Mouse (Mus musculus) G1E-ER4 (cell line): ENCODE measurements around the gene Mnd1. TPM values are rescaled to one million over a fixed set of nuclear protein-coding genes. Genes with fewer than 3 reads are reported as not detected.

Experiments used
- GATA1 ChIP-seq: IDR thresholded peaks from one replicate; pipeline ENCODE4 v1.8.0; 2012; ENCODE audit warnings: low read length, inconsistent platforms
- polyA plus RNA-seq: library from polyadenylated mRNA; stranded (reverse); fragments of >175 nt; gene quantifications from 2 replicates; pipeline ENCODE4 v1.2.3, GENCODE M21; 2012

The Mnd1 gene
- polyA plus RNA-seq, 1 experiment: 1.8 TPM

DNA sequence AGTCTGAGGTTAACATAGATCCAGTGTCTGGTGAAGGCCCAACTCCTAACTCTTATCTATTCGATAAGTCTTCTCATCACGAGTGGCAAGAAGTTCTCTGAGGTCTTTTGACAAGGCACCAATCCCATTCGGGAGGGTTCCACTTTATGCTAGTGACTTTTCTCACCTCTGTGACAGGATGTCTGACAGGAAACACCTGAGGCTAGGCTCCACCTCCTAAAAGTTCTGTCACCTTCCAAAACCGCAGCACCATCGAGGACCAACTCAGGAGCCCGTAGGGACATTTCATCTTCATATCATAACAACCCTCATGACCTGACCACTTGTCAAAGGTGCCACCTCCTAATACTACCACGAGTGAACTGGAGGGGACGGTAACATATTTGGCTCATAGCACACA, 109.4 kb downstream of the Mnd1 start:
- TF ChIP-seq GATA1: no peak

DNA sequence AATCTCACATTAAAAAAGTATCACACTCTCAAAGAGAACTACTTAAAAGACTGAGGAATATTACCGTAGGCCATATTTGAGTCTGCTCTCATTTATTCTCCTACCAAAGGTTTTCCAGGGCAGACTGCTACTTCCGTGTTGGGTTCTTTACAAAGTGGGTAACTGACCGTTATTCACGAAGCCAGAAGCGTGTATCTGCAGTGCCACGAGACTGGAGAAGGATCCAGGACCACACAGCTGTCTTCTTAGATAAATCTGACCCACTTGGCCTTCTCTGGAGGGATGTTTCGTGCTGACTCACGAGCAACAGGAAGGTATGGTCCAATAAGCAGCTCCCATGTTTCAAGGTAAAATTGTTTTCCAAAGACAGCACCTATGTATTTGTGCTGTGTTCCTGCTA, 113.8 kb downstream of the Mnd1 start:
- TF ChIP-seq GATA1: peak; percentile 45

DNA sequence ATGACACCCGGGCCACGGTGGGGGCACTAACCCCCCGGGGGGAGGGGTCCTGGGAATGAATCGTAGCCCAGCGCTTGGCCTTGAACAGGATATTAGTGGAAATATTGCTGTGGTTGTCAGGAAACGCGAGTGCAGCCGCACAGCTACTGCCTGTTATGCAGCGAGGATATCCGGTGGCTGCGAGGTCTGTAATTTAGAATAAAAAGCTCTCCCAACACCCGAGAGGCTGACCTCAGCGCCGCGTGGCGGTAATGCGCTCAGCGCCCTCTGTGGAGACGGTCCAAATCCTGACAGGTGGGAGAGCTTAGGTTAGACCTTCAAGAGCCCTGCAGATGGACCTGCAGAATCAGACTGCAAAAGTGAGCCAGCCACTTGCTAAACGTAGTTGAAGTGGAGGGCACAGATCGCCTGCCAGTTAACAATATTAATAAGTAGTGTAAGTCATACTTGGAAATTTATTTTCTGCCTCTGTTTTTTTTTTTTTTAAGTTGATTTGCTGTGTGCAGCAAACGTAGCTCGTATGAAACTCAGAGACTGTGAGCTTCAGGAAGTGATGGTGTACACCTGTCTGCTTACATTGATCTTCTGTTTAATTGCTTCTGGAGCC, 115.0 kb downstream of the Mnd1 start:
- TF ChIP-seq GATA1: no peak

DNA sequence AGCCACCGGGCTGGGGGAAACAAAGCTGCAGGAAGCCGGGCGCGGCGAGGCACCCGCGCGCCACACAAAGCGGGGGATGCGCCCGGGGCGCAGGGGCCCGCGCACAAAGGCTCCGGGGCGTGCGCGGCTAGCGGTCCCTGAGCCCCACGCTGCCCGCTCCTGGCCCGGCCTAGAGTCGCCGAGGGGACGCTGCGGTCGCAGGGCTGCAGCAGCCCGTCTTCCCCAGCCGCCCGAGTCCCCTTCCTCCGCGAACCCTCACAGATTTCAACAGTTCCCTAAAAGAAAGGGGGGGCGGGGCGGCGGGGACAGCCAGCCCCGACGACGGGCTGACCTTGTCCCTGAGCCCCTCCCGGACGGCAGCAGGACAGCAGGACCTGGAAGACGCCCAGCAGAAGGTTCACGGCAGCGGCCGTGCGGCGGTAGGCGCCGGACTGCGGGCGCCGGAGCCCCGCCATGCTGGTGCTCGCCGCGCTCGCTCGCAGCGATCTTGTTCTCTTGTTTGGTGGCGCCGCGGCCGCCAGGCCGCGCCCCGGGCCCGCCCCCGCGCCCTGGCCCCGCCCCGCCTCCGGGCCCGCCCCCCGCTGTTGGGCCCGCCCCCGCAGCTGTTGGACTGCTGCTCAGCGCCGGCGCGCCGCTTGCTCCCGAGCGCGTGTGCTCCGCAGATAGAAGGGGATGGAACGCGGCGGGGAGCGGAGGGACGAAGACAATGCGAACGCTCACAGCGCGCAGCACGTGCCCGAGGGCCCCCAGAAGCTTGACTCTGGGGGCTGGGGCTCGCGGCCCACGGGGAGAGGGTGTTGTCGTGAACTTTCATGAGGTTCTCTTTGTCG, 115.7 kb downstream of the Mnd1 start, which contains the start of gene Tmem131l:
Gene Tmem131l, minus strand, starts transcription at position 530 of the 830 bp plus-strand sequence.
- no peak for TF ChIP-seq GATA1

DNA sequence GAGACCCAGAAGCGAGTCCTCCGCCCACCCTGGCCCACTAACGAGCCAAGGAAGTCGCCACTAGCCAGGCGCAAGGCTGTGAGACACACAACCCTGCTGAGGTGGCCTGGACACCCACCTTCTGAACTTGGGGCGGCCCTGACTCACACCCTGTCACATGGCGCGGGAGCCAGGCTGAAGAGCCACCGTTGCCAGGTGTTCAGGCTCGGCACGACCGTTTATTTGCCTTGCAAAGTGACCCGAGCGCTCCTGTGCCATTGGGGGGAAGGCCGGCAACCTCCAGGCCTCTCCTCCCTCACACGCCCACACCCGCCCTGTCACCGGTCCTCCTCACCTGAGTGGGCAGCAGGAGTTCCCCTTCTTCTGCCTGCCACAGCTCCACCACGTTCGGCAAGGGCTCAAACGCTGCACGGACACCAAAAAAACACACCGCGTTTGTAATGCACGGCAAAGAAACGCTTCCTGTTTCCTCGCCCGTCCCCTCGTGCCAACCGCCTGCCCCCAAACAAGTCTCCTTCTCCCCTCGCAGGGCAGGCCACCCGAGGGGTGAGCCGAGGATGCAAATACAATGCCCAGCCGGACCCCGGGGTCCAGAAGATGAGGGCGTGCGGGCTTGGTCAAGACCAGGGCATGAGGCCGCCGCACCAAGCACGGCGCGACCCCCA, 116.5 kb downstream of the Mnd1 start:
- no peak for TF ChIP-seq GATA1

DNA sequence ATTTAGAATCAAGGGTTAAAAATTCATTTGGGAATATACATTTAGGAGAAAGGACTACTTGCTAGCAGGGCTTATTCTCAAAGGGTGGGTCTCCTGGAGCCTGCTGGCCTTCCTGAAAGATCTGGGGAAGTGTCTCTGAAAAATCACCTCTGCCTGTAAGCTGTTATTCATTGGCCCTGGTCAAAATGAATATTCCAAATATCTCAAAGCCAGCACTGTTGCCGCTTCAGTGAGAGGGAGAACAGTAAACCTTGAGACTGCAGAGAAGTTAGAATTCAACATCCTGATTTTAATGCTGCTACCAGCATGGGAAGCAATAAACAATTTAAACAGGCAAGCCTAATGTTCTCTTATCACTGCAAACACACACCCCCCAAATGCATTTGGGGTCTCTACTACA, 117.5 kb downstream of the Mnd1 start:
- no peak for TF ChIP-seq GATA1

Other genes with a start within 250 kb of the Mnd1 start
- 34.2 and 39.4 TPM in 2 replicates for gene Tmem131l, start 115.6 kb downstream of the Mnd1 start, polyA plus RNA-seq
- not detected in 2 replicates for gene Gm6525, start 18.3 kb upstream of the Mnd1 start, polyA plus RNA-seq
- 0.19 TPM in 1 of 2 replicates, not detected in the other for gene Trim2, start 151.1 kb upstream of the Mnd1 start, polyA plus RNA-seq